Mouse (Mus musculus) testis, adult 2 months (tissue): ENCODE results near the gene Snx18.

Experiments used
- CTCF ChIP-seq: fragments of 200-500 bp; IDR thresholded peaks from 2 replicates; pipeline ENCODE4 v1.5.1; 2012; ENCODE audit warnings: low read depth, mild to moderate bottlenecking, inconsistent platforms, low read length, moderate library complexity; ENCODE audit not compliant: control insufficient read depth, insufficient read depth, insufficient replicate concordance
- POLR2A ChIP-seq: fragments of 200-500 bp; IDR thresholded peaks from 2 replicates; pipeline ENCODE4 v1.6.1; 2012; ENCODE audit warnings: low read depth, mild to moderate bottlenecking, inconsistent platforms, low read length, moderate library complexity; ENCODE audit not compliant: control insufficient read depth

- TF ChIP-seq CTCF (no peak), POLR2A (no peak)
These were observed 28.1 kb downstream of the Snx18 start for GRCm38 (mm10) chr13:113590216-113590615.
